Mouse (Mus musculus): ENCODE measurements around the gene Tmem215. TPM values are rescaled to one million over a fixed set of nuclear protein-coding genes. Genes with fewer than 3 reads are reported as not detected.

Gene Tmem215
- polyA plus RNA-seq, 1 experiment from 2014 or later, result 0.80 TPM

GRCm38 (mm10) chr4:40477963-40478362, 6.0 kb downstream of the Tmem215 start:
- WGBS, result 85% methylated on average over 5 of the region's 5 CpGs
- TF ChIP-seq CTCF (IDR thresholded peaks at IDR 0.05; ENCODE audit: low read depth), result no peak
- ATAC-seq (ENCODE audit: insufficient read depth) (no peak), DNase-seq (no peak)
- H3K36me3 ChIP-seq (ENCODE audit: insufficient read depth), result no peaks in the 10 kb centered on the region
- no peak overlapping the region for H3K4me2 ChIP-seq
- no peak overlapping the region for H3K9ac ChIP-seq
- H3K27me3 ChIP-seq (ENCODE audit: insufficient read depth, low read length), result peaks cover 12% of the 10 kb centered on the region
- H3K4me3 ChIP-seq (ENCODE audit: low read depth, low read length), result no peak overlapping the region
- H3K4me1 ChIP-seq (ENCODE audit: insufficient read depth), result no peaks in the 10 kb centered on the region
- H3K9me3 ChIP-seq (ENCODE audit: low read depth, low read length), result no peaks in the 10 kb centered on the region
- no peak overlapping the region for H3K27ac ChIP-seq (ENCODE audit: low read depth)

- WGBS, result 76% methylated on average over 6 of the region's 6 CpGs
- no peak for ATAC-seq (ENCODE audit: insufficient read depth)
- Histone ChIP-seq H3K9ac (no peak overlapping the region), H3K9me3 (ENCODE audit: low read depth, low read length) (no peaks in the 10 kb centered on the region), H3K4me1 (ENCODE audit: insufficient read depth) (no peaks in the 10 kb centered on the region), H3K4me2 (no peak overlapping the region), H3K36me3 (ENCODE audit: insufficient read depth) (no peaks in the 10 kb centered on the region), H3K27ac (ENCODE audit: low read depth) (no peak overlapping the region), H3K27me3 (ENCODE audit: insufficient read depth, low read length) (no peaks in the 10 kb centered on the region), H3K4me3 (ENCODE audit: low read depth, low read length) (no peak overlapping the region)
- DNase-seq, result no peak
- TF ChIP-seq CTCF (IDR thresholded peaks at IDR 0.05; ENCODE audit: low read depth), result no peak
Measured at GRCm38 (mm10) chr4:40486546-40486945, 14.6 kb downstream of the Tmem215 start.

- no peaks in the 10 kb centered on the region for H3K4me1 ChIP-seq (ENCODE audit: insufficient read depth)
- H3K36me3 ChIP-seq (ENCODE audit: insufficient read depth), result no peaks in the 10 kb centered on the region
- 80% methylated on average over 8 of the region's 8 CpGs for WGBS
- H3K9me3 ChIP-seq (ENCODE audit: low read depth, low read length), result no peaks in the 10 kb centered on the region
- H3K9ac ChIP-seq, result no peak overlapping the region
- H3K27me3 ChIP-seq (ENCODE audit: insufficient read depth, low read length), result no peaks in the 10 kb centered on the region
- DNase-seq, result no peak
- no peak for TF ChIP-seq CTCF (IDR thresholded peaks at IDR 0.05; ENCODE audit: low read depth)
- ATAC-seq (ENCODE audit: insufficient read depth), result no peak
- no peak overlapping the region for H3K4me2 ChIP-seq
- H3K27ac ChIP-seq (ENCODE audit: low read depth), result no peak overlapping the region
- no peak overlapping the region for H3K4me3 ChIP-seq (ENCODE audit: low read depth, low read length)
Measured at GRCm38 (mm10) chr4:40491731-40492130, 19.8 kb downstream of the Tmem215 start.

GRCm38 (mm10) chr4:40496354-40496753, 24.4 kb downstream of the Tmem215 start:
- Histone ChIP-seq H3K9ac (no peak overlapping the region), H3K4me2 (no peak overlapping the region), H3K36me3 (ENCODE audit: insufficient read depth) (no peaks in the 10 kb centered on the region), H3K9me3 (ENCODE audit: low read depth, low read length) (no peaks in the 10 kb centered on the region), H3K4me1 (ENCODE audit: insufficient read depth) (no peaks in the 10 kb centered on the region), H3K27ac (ENCODE audit: low read depth) (no peak overlapping the region), H3K4me3 (ENCODE audit: low read depth, low read length) (no peak overlapping the region), H3K27me3 (ENCODE audit: insufficient read depth, low read length) (no peaks in the 10 kb centered on the region)
- WGBS, result 80% methylated on average over 6 of the region's 6 CpGs
- DNase-seq (no peak), ATAC-seq (ENCODE audit: insufficient read depth) (no peak)
- TF ChIP-seq CTCF (IDR thresholded peaks at IDR 0.05; ENCODE audit: low read depth), result no peak

GRCm38 (mm10) chr4:40496828-40497227, 24.8 kb downstream of the Tmem215 start:
- WGBS, result 86% methylated on average over 5 of the region's 5 CpGs
- no peaks in the 10 kb centered on the region for H3K9me3 ChIP-seq (ENCODE audit: low read depth, low read length)
- no peak overlapping the region for H3K4me3 ChIP-seq (ENCODE audit: low read depth, low read length)
- H3K27me3 ChIP-seq (ENCODE audit: insufficient read depth, low read length), result no peaks in the 10 kb centered on the region
- no peaks in the 10 kb centered on the region for H3K36me3 ChIP-seq (ENCODE audit: insufficient read depth)
- no peak for TF ChIP-seq CTCF (IDR thresholded peaks at IDR 0.05; ENCODE audit: low read depth)
- no peak for DNase-seq
- H3K9ac ChIP-seq, result no peak overlapping the region
- H3K4me2 ChIP-seq, result no peak overlapping the region
- H3K27ac ChIP-seq (ENCODE audit: low read depth), result no peak overlapping the region
- ATAC-seq (ENCODE audit: insufficient read depth), result no peak
- no peaks in the 10 kb centered on the region for H3K4me1 ChIP-seq (ENCODE audit: insufficient read depth)

GRCm38 (mm10) chr4:40499812-40500591, 28.0 kb downstream of the Tmem215 start:
- no peak for TF ChIP-seq CTCF (IDR thresholded peaks at IDR 0.05; ENCODE audit: low read depth)
- H3K9ac ChIP-seq, result no peak overlapping the region
- H3K9me3 ChIP-seq (ENCODE audit: low read depth, low read length), result no peaks in the 10 kb centered on the region
- no peak overlapping the region for H3K4me2 ChIP-seq
- 82% methylated on average over 11 of the region's 11 CpGs for WGBS
- no peaks in the 10 kb centered on the region for H3K36me3 ChIP-seq (ENCODE audit: insufficient read depth)
- H3K4me3 ChIP-seq (ENCODE audit: low read depth, low read length), result no peak overlapping the region
- no peaks in the 10 kb centered on the region for H3K27me3 ChIP-seq (ENCODE audit: insufficient read depth, low read length)
- DNase-seq, result no peak
- no peak for ATAC-seq (ENCODE audit: insufficient read depth)
- H3K27ac ChIP-seq (ENCODE audit: low read depth), result no peak overlapping the region
- no peaks in the 10 kb centered on the region for H3K4me1 ChIP-seq (ENCODE audit: insufficient read depth)

- Histone ChIP-seq H3K4me3 (ENCODE audit: low read depth, low read length) (no peak overlapping the region), H3K36me3 (ENCODE audit: insufficient read depth) (no peaks in the 10 kb centered on the region), H3K9ac (no peak overlapping the region), H3K27me3 (ENCODE audit: insufficient read depth, low read length) (no peaks in the 10 kb centered on the region), H3K4me1 (ENCODE audit: insufficient read depth) (no peaks in the 10 kb centered on the region), H3K27ac (ENCODE audit: low read depth) (no peak overlapping the region), H3K4me2 (no peak overlapping the region), H3K9me3 (ENCODE audit: low read depth, low read length) (no peaks in the 10 kb centered on the region)
- ATAC-seq (ENCODE audit: insufficient read depth) (no peak), DNase-seq (no peak)
- TF ChIP-seq CTCF (IDR thresholded peaks at IDR 0.05; ENCODE audit: low read depth), result no peak
- 60% methylated on average over 3 of the region's 3 CpGs for WGBS
Measured at GRCm38 (mm10) chr4:40502459-40502858, 30.5 kb downstream of the Tmem215 start.

Data from lung, embryonic 14.5 days (tissue).